Mouse (Mus musculus): ENCODE results near the gene Rnf141. TPM values are rescaled to one million over a fixed set of nuclear protein-coding genes. Genes with fewer than 3 reads are reported as not detected.

Gene Rnf141
- polyA plus RNA-seq, 1 experiment from 2014 or later = 39.0 TPM

DNA sequence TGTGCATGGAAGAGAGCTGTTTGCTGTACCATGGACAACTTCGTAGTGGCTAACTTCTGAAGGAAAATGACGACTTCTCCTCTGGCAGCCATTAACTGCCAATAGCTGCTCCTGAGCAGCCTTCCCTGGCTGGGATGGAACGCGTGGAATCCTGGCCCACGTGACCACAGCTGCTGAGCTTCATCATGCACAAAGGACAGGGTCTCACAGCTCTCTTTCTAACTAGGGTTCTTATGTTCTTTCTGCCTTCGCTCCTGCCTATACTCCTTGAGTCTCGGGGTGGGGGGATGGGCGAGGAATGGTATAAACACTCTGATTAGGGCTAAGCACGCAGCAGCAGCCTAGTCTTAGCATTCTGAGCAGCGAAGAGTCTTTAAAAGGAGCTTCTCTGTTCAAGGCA is 20.8 kb upstream of the Rnf141 start:
- Histone ChIP-seq H3K27me3 (replicated peaks; ENCODE audit: control insufficient read depth, insufficient read depth, low read length) (no peaks in the 10 kb centered on the region), H3K27ac (ENCODE audit: low read length) (peak overlapping the region; percentile 25), H3K4me2 (ENCODE audit: low read depth, low read length) (0 out of 2 replicates have a peak overlapping the region, but pooled peaks have one; percentile 13), H3K36me3 (ENCODE audit: control insufficient read depth, insufficient read depth, low read length) (no peaks in the 10 kb centered on the region), H3K4me3 (ENCODE audit: low read length) (no peak overlapping the region), H3K9me3 (ENCODE audit: control insufficient read depth, low read length) (no peaks in the 10 kb centered on the region), H3K9ac (ENCODE audit: low read depth, low read length) (peak overlapping the region; percentile 0; the same call in 1 of the 2 replicates), H3K4me1 (ENCODE audit: control insufficient read depth, insufficient read depth, low read length) (peaks cover 19% of the 10 kb centered on the region)
- WGBS = 23% methylated on average over 10 of the region's 10 CpGs
- ATAC-seq = peak; percentile 58

DNA sequence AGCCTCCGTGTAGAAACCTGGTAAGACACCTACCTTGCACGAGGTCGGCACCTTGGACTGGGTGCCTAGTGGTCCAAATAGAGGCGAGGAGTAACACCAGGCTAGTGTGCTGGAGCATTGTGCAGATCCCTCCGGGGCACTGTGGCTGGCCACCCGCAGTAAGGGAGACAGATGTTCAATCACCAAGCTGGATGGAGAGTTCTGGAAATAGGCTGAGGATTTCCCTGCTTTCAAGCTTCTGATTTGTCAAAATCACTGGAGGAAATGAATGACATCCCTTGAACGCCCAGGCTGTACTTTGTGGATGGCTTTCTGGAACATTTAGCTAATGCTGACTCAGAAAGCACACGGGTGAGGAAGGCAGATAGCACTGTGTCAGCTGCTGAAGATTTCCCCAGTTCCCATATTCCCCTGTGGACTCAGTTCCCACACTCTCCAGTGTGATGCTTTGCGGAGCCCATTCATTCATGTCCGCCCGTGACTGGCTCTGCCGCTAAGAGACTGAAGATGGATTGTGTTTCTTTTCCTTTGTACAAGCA is 18.6 kb upstream of the Rnf141 start, which contains the start of gene Lyve1:
Gene Lyve1, minus strand, starts transcription at position 489 of the 539 bp plus-strand sequence.
- Histone ChIP-seq H3K27me3 (replicated peaks; ENCODE audit: control insufficient read depth, insufficient read depth, low read length) (no peaks in the 10 kb centered on the region), H3K4me2 (ENCODE audit: low read depth, low read length) (no peak within 1 kb of the TSS), H3K9ac (ENCODE audit: low read depth, low read length) (no peak within 1 kb of the TSS), H3K27ac (ENCODE audit: low read length) (0 out of 2 replicates have a peak within 1 kb of the TSS, but pooled peaks have one; percentile 16), H3K36me3 (ENCODE audit: control insufficient read depth, insufficient read depth, low read length) (no peaks in the 10 kb centered on the region), H3K4me3 (ENCODE audit: low read length) (no peak within 1 kb of the TSS), H3K4me1 (ENCODE audit: control insufficient read depth, insufficient read depth, low read length) (peaks cover 29% of the 10 kb centered on the region), H3K9me3 (ENCODE audit: control insufficient read depth, low read length) (no peaks in the 10 kb centered on the region)
- 67% methylated on average over 12 of the region's 12 CpGs for WGBS
- ATAC-seq = no peak

DNA sequence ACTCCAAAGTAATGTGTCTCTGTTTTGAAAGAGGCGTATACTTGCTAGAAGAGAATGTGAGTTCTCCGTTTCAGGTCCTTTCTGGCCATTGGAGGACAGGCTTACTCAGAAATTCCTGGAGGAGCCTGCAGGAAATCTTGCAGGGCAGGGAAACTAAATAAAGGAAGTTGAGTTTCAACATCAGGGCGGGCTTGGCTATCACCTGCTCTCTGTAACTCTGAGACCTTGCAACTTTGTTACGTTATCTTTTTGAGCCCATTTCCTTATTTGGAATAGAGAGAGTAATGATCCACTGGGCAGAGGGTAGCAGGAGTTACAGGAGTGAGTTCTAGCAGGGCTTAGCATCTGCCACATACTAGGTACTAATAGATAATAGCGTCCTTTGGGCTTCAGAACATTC is 15.9 kb upstream of the Rnf141 start:
- peak; percentile 89 for ATAC-seq
- Histone ChIP-seq H3K9me3 (ENCODE audit: control insufficient read depth, low read length) (no peaks in the 10 kb centered on the region), H3K4me2 (ENCODE audit: low read depth, low read length) (peak overlapping the region; percentile 13; the same call in 1 of the 2 replicates), H3K4me3 (ENCODE audit: low read length) (no peak overlapping the region), H3K9ac (ENCODE audit: low read depth, low read length) (0 out of 2 replicates have a peak overlapping the region, but pooled peaks have one; percentile 29), H3K36me3 (ENCODE audit: control insufficient read depth, insufficient read depth, low read length) (no peaks in the 10 kb centered on the region), H3K27me3 (replicated peaks; ENCODE audit: control insufficient read depth, insufficient read depth, low read length) (no peaks in the 10 kb centered on the region), H3K4me1 (ENCODE audit: control insufficient read depth, insufficient read depth, low read length) (peaks cover 25% of the 10 kb centered on the region), H3K27ac (ENCODE audit: low read length) (peak overlapping the region; percentile 84)
- WGBS = 23% methylated on average over 5 of the region's 5 CpGs

DNA sequence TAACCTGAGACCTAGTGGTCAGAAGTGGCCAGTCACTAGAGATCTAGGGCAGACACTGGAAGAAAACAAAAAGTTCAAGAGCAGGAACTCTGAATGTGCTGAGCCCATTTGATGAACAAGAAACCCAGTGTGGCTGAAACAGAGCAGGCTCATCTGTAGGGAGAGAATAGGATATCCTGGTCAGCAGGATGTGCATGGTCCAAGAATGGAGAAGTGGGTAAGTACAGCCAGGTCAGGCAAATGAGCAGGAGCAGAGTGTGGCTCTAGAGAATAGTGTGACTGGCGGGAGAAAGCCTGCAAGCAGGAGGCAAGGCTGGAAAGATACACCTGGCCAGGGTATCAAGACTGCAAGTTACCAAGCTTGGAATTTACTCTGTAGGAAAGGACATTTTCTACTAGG is 11.3 kb upstream of the Rnf141 start:
- ATAC-seq = no peak
- Histone ChIP-seq H3K9me3 (ENCODE audit: control insufficient read depth, low read length) (no peaks in the 10 kb centered on the region), H3K4me2 (ENCODE audit: low read depth, low read length) (no peak overlapping the region), H3K4me1 (ENCODE audit: control insufficient read depth, insufficient read depth, low read length) (peaks cover 39% of the 10 kb centered on the region), H3K4me3 (ENCODE audit: low read length) (no peak overlapping the region), H3K27me3 (replicated peaks; ENCODE audit: control insufficient read depth, insufficient read depth, low read length) (no peaks in the 10 kb centered on the region), H3K9ac (ENCODE audit: low read depth, low read length) (no peak overlapping the region), H3K36me3 (ENCODE audit: control insufficient read depth, insufficient read depth, low read length) (no peaks in the 10 kb centered on the region), H3K27ac (ENCODE audit: low read length) (no peak overlapping the region)
- 68% methylated on average over 1 of the region's 1 CpGs for WGBS

DNA sequence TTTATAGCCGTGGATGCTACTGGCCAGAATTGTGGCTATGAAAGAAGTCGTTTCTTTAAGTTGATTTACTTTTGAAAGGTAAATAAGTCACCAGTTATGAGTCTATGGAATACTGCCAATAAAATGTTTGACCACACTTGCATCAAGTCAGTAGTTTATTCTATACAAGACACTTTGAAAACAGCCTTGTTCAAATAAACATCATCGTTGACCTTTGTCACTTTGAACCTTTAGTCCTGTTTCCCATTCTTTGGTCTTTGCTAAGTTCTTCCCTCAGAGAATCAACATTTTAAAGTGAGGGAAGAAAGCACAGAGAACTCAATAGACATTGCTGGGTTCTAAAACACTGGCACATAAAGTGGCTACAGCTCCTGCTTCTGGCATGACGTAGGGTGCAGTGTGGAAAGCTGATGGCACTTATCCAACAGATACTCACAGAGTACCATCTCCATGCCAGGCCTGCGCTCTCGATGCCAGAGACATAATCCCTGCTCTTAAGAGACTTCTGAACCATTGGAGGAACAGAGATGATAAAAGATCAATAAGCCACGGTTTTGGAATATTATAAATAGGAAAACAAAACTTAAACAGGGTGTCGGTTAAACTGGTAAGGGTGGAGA is 10.8 kb upstream of the Rnf141 start:
- peaks cover 36% of the 10 kb centered on the region for H3K4me1 ChIP-seq (ENCODE audit: control insufficient read depth, insufficient read depth, low read length)
- no peaks in the 10 kb centered on the region for H3K36me3 ChIP-seq (ENCODE audit: control insufficient read depth, insufficient read depth, low read length)
- 61% methylated on average over 8 of the region's 8 CpGs for WGBS
- no peaks in the 10 kb centered on the region for H3K9me3 ChIP-seq (ENCODE audit: control insufficient read depth, low read length)
- ATAC-seq = no peak
- H3K4me3 ChIP-seq (ENCODE audit: low read length) = no peak overlapping the region
- no peak overlapping the region for H3K9ac ChIP-seq (ENCODE audit: low read depth, low read length)
- H3K27me3 ChIP-seq (replicated peaks; ENCODE audit: control insufficient read depth, insufficient read depth, low read length) = no peaks in the 10 kb centered on the region
- no peak overlapping the region for H3K4me2 ChIP-seq (ENCODE audit: low read depth, low read length)
- H3K27ac ChIP-seq (ENCODE audit: low read length) = no peak overlapping the region

DNA sequence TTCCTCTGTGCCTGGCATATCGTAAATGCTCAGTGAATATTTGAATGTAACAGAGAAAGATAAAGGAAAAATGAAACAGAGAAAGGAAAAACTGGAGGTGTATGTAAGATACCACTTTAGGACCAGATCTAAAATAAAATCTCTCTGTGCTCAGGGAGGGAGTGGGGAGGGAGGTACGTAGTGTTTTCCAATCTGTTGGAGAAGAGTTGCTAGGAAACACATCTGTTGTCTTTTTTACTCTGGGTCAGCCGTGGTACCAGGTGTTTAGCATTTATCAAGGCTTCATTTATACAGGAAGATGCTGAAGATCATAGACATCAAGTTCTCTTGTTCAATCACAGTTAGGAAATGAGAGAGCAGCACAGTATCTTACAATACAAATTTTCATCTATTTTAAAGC is 10.3 kb upstream of the Rnf141 start:
- Histone ChIP-seq H3K4me3 (ENCODE audit: low read length) (no peak overlapping the region), H3K36me3 (ENCODE audit: control insufficient read depth, insufficient read depth, low read length) (no peaks in the 10 kb centered on the region), H3K9me3 (ENCODE audit: control insufficient read depth, low read length) (no peaks in the 10 kb centered on the region), H3K27me3 (replicated peaks; ENCODE audit: control insufficient read depth, insufficient read depth, low read length) (no peaks in the 10 kb centered on the region), H3K9ac (ENCODE audit: low read depth, low read length) (no peak overlapping the region), H3K4me1 (ENCODE audit: control insufficient read depth, insufficient read depth, low read length) (peaks cover 32% of the 10 kb centered on the region), H3K4me2 (ENCODE audit: low read depth, low read length) (no peak overlapping the region), H3K27ac (ENCODE audit: low read length) (no peak overlapping the region)
- 50% methylated on average over 3 of the region's 3 CpGs for WGBS
- no peak for ATAC-seq

DNA sequence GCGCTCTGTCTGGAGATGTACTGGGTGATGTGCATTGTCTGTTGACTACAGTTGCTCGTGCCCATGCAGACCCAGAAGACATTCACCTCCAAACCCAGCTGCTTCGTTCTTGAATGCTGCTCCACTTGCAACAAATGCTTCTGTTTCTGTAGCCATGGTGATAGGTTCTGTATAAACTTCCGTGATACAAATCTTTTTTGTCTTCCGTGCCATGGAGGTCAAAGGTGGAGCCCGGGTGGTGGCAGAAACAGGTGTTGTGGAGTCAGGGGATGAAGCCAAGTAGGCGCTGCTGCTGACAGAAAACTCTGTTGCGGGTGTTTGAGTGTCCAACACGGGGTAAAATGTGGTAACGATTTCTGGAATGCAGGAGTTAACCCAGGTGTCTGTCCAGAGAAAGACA is 9.4 kb upstream of the Rnf141 start:
- Histone ChIP-seq H3K4me3 (ENCODE audit: low read length) (no peak overlapping the region), H3K4me1 (ENCODE audit: control insufficient read depth, insufficient read depth, low read length) (peaks cover 26% of the 10 kb centered on the region), H3K9ac (ENCODE audit: low read depth, low read length) (no peak overlapping the region), H3K36me3 (ENCODE audit: control insufficient read depth, insufficient read depth, low read length) (no peaks in the 10 kb centered on the region), H3K27ac (ENCODE audit: low read length) (no peak overlapping the region), H3K9me3 (ENCODE audit: control insufficient read depth, low read length) (no peaks in the 10 kb centered on the region), H3K27me3 (replicated peaks; ENCODE audit: control insufficient read depth, insufficient read depth, low read length) (no peaks in the 10 kb centered on the region), H3K4me2 (ENCODE audit: low read depth, low read length) (no peak overlapping the region)
- 51% methylated on average over 10 of the region's 10 CpGs for WGBS
- no peak for ATAC-seq

DNA sequence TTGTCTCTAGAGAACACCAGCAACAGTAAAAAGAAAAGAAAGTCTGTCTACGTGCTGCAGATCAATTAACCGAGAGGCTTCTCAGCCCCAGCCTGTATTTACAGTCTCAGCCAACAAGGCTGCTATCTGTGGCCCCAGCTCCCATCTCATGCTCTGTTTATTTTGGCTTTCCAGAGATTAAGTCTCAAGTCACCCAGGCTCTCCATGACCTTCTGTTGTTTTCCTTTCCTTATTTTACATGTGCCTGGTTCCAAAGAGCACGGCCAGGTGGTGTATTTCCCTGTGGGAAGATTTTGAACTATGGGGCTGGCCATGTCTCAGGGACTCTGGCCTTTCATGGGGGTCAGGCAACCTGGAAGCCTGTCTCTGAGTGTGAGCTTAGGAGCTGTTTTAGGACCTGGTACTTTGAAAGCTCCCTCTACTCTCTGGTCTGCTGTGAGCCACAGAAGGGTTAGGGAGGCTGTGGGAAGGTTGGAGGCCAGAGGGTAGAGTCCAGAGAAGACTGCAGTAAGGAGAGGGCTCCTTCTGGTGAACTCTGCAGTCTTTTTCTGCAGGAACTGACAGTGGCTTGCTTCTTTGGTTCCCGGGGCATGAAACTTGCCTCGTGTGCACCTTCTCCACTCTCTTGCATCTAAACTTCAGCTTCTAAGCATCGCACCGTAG is 7.4 kb upstream of the Rnf141 start:
- Histone ChIP-seq H3K27me3 (replicated peaks; ENCODE audit: control insufficient read depth, insufficient read depth, low read length) (no peaks in the 10 kb centered on the region), H3K4me3 (ENCODE audit: low read length) (no peak overlapping the region), H3K4me2 (ENCODE audit: low read depth, low read length) (peak overlapping the region; percentile 12; the same call in 1 of the 2 replicates), H3K9ac (ENCODE audit: low read depth, low read length) (0 out of 2 replicates have a peak overlapping the region, but pooled peaks have one; percentile 19), H3K36me3 (ENCODE audit: control insufficient read depth, insufficient read depth, low read length) (no peaks in the 10 kb centered on the region), H3K9me3 (ENCODE audit: control insufficient read depth, low read length) (no peaks in the 10 kb centered on the region), H3K4me1 (ENCODE audit: control insufficient read depth, insufficient read depth, low read length) (peaks cover 26% of the 10 kb centered on the region), H3K27ac (ENCODE audit: low read length) (peak overlapping the region; percentile 91)
- ATAC-seq = peak; percentile 81
- 60% methylated on average over 7 of the region's 7 CpGs for WGBS

DNA sequence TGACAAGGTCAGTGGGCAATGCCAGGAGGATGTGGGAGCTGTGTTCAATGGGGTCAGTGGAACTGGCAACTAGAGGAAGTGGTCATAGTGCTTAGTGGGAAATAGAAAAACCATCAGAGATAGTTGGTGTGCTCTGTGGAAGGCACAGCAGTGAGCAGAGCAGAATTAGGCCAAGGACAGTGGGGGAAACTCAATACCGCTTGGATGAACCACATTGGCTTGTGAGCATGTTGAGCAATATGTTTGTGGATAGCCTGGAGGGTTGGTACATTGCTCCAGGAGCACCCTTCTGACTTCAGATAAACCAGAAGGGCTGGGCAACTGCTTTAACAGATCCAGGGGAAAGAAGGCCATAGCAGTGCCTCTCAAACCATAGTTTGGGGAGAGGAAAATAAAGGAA is 4.1 kb upstream of the Rnf141 start:
- Histone ChIP-seq H3K27ac (ENCODE audit: low read length) (no peak overlapping the region), H3K27me3 (replicated peaks; ENCODE audit: control insufficient read depth, insufficient read depth, low read length) (no peaks in the 10 kb centered on the region), H3K4me3 (ENCODE audit: low read length) (no peak overlapping the region), H3K4me1 (ENCODE audit: control insufficient read depth, insufficient read depth, low read length) (peaks cover 10% of the 10 kb centered on the region), H3K4me2 (ENCODE audit: low read depth, low read length) (no peak overlapping the region), H3K36me3 (ENCODE audit: control insufficient read depth, insufficient read depth, low read length) (no peaks in the 10 kb centered on the region), H3K9ac (ENCODE audit: low read depth, low read length) (no peak overlapping the region), H3K9me3 (ENCODE audit: control insufficient read depth, low read length) (no peaks in the 10 kb centered on the region)
- 83% methylated on average over 1 of the region's 1 CpGs for WGBS
- no peak for ATAC-seq

Data from intestine, embryonic 16.5 days (tissue).